Mouse (Mus musculus) MEL (cell line): Measurements from ENCODE around the gene Tvp23a. TPM values are rescaled to one million over a fixed set of nuclear protein-coding genes. Genes with fewer than 3 reads are reported as not detected.

Experiments used
- DNase-seq: peaks from one replicate; pipeline ENCODE4 v3.0.0; 2011; ENCODE audit warnings: low read depth, low spot score
- H3K27ac ChIP-seq: 2 replicates; pipeline ENCODE4 v1.5.1; 2012; ENCODE audit warnings: low read depth, mild to moderate bottlenecking, control low read depth, low read length, moderate library complexity; ENCODE audit not compliant: control insufficient read depth
- H3K27me3 ChIP-seq, 2 experiments: fragments of 150-350 bp in 1 of 2; sonication (generic) in 1 of 2; 2 replicates each; pipeline ENCODE4 v1.6.1; 2012; ENCODE audit warnings: low read length in 2 of 2, mild to moderate bottlenecking in 2 of 2, improper control_type of control experiment in 1 of 2, moderate library complexity in 1 of 2; ENCODE audit not compliant: insufficient read depth in 2 of 2, control insufficient read depth in 1 of 2
- H3K36me3 ChIP-seq, 2 experiments: 2 replicates each; pipeline ENCODE4 v1.6.1; 2012 to 2014; ENCODE audit warnings: low read length in 2 of 2, improper control_type of control experiment in 1 of 2, inconsistent platforms in 1 of 2, mild to moderate bottlenecking in 1 of 2; ENCODE audit not compliant: insufficient read depth in 2 of 2, control insufficient read depth in 1 of 2
- H3K4me1 ChIP-seq, 2 experiments: fragments of 150-350 bp in 1 of 2; sonication (generic) in 1 of 2; 2 replicates each; pipeline ENCODE4 v1.6.1; 2012; ENCODE audit warnings: low read length in 2 of 2, improper control_type of control experiment in 1 of 2, mild to moderate bottlenecking in 1 of 2; ENCODE audit not compliant: insufficient read depth in 2 of 2, control insufficient read depth in 1 of 2
- H3K4me3 ChIP-seq, 2 experiments: fragments of 150-350 bp in 1 of 2; sonication (generic) in 1 of 2; 2 replicates each; pipeline ENCODE4 v1.5.1; 2012; ENCODE audit warnings: low read depth in 2 of 2, low read length in 2 of 2, mild to moderate bottlenecking in 2 of 2, moderate library complexity in 2 of 2, control low read depth in 1 of 2, improper control_type of control experiment in 1 of 2; ENCODE audit not compliant: control insufficient read depth in 1 of 2, insufficient read depth in 1 of 2
- H3K79me2 ChIP-seq: 2 replicates; pipeline ENCODE4 v1.6.1; 2012; ENCODE audit warnings: mild to moderate bottlenecking, low read length, moderate library complexity; ENCODE audit not compliant: control insufficient read depth, poor library complexity, insufficient read depth
- H3K9ac ChIP-seq: 2 replicates; pipeline ENCODE4 v1.6.1; 2012; ENCODE audit warnings: low read depth, mild to moderate bottlenecking, control low read depth, low read length, moderate library complexity; ENCODE audit not compliant: control insufficient read depth, poor library complexity, severe bottlenecking
- H3K9me3 ChIP-seq: fragments of 150-350 bp; sonication (generic); replicated peaks from 2 replicates; pipeline ENCODE4 v1.6.1; 2012; ENCODE audit warnings: mild to moderate bottlenecking, low read length, improper control_type of control experiment, moderate library complexity; ENCODE audit not compliant: insufficient read depth
- BHLHE40 ChIP-seq: IDR thresholded peaks from 2 replicates; pipeline ENCODE4 v1.6.1; 2012; ENCODE audit warnings: low read depth, mild to moderate bottlenecking, inconsistent platforms, low read length, improper control_type of control experiment, borderline replicate concordance
- CHD1 ChIP-seq: IDR thresholded peaks from 2 replicates; pipeline ENCODE4 v1.6.1; 2012; ENCODE audit warnings: low read depth, mild to moderate bottlenecking, inconsistent platforms, low read length, improper control_type of control experiment
- CHD2 ChIP-seq: IDR thresholded peaks from 2 replicates; pipeline ENCODE4 v1.6.1; 2011; ENCODE audit warnings: low read length, improper control_type of control experiment
- E2F4 ChIP-seq: IDR thresholded peaks from 2 replicates; pipeline ENCODE4 v1.6.1; 2011; ENCODE audit warnings: low read depth, low read length, improper control_type of control experiment, borderline replicate concordance
- ETS1 ChIP-seq: IDR thresholded peaks from 2 replicates; pipeline ENCODE4 v1.6.1; 2012; ENCODE audit warnings: low read depth, mild to moderate bottlenecking, inconsistent platforms, low read length, improper control_type of control experiment, moderate library complexity
- GABPA ChIP-seq: IDR thresholded peaks from 2 replicates; pipeline ENCODE4 v1.6.1; 2012; ENCODE audit warnings: low read depth, mild to moderate bottlenecking, inconsistent platforms, low read length, improper control_type of control experiment, moderate library complexity
- GATA1 ChIP-seq: IDR thresholded peaks from 2 replicates; pipeline ENCODE4 v1.6.1; 2011; ENCODE audit warnings: low read depth, low read length, improper control_type of control experiment
- HCFC1 ChIP-seq: IDR thresholded peaks from 2 replicates; pipeline ENCODE4 v1.6.1; 2012; ENCODE audit warnings: low read depth, mild to moderate bottlenecking, inconsistent platforms, low read length, improper control_type of control experiment, moderate library complexity
- KAT2A ChIP-seq: conservative IDR thresholded peaks from 2 replicates; pipeline ENCODE4 v1.6.1; 2012; ENCODE audit warnings: low read depth, low read length, improper control_type of control experiment, inconsistent platforms
- MAX ChIP-seq: IDR thresholded peaks from 2 replicates; pipeline ENCODE4 v1.6.1; 2011; ENCODE audit warnings: low read length, improper control_type of control experiment
- MAZ ChIP-seq: IDR thresholded peaks from 2 replicates; pipeline ENCODE4 v1.6.1; 2012; ENCODE audit warnings: low read depth, mild to moderate bottlenecking, inconsistent platforms, low read length, improper control_type of control experiment
- MEF2A ChIP-seq: IDR thresholded peaks from 2 replicates; pipeline ENCODE4 v1.6.1; 2014; ENCODE audit warnings: low read depth, mild to moderate bottlenecking, inconsistent platforms, low read length, improper control_type of control experiment; ENCODE audit not compliant: poor library complexity, insufficient replicate concordance, severe bottlenecking; ENCODE audit errors: extremely low read depth
- MXI1 ChIP-seq: IDR thresholded peaks from 2 replicates; pipeline ENCODE4 v1.6.1; 2011; ENCODE audit warnings: mild to moderate bottlenecking, low read depth, low read length, improper control_type of control experiment
- MYB ChIP-seq: IDR thresholded peaks from 2 replicates; pipeline ENCODE4 v1.6.1; 2011; ENCODE audit warnings: mild to moderate bottlenecking, low read depth, low read length, improper control_type of control experiment
- MYC ChIP-seq: IDR thresholded peaks from 2 replicates; pipeline ENCODE4 v1.6.1; 2011; ENCODE audit warnings: low read depth, mild to moderate bottlenecking, low read length, improper control_type of control experiment, moderate library complexity
- NELFE ChIP-seq: IDR thresholded peaks from 2 replicates; pipeline ENCODE4 v1.6.1; 2011; ENCODE audit warnings: low read depth, low read length, improper control_type of control experiment
- NRF1 ChIP-seq: IDR thresholded peaks from 2 replicates; pipeline ENCODE4 v1.6.1; 2014; ENCODE audit warnings: low read depth, mild to moderate bottlenecking, inconsistent platforms, low read length, improper control_type of control experiment, moderate library complexity; ENCODE audit not compliant: poor library complexity, insufficient read depth, severe bottlenecking
- SIN3A ChIP-seq: IDR thresholded peaks from 2 replicates; pipeline ENCODE4 v1.6.1; 2012; ENCODE audit warnings: low read length, improper control_type of control experiment, inconsistent platforms
- TCF12 ChIP-seq: IDR thresholded peaks from 2 replicates; pipeline ENCODE4 v1.6.1; 2014; ENCODE audit warnings: low read depth, mild to moderate bottlenecking, inconsistent platforms, low read length, improper control_type of control experiment, moderate library complexity
- UBTF ChIP-seq: IDR thresholded peaks from 2 replicates; pipeline ENCODE4 v1.6.1; 2012; ENCODE audit warnings: low read depth, mild to moderate bottlenecking, inconsistent platforms, low read length, improper control_type of control experiment, moderate library complexity, borderline replicate concordance; ENCODE audit not compliant: insufficient read depth
- USF2 ChIP-seq, 2 experiments: IDR thresholded peaks; 2 replicates each; pipeline ENCODE4 v1.6.1; 2011 to 2012; ENCODE audit warnings: improper control_type of control experiment in 2 of 2, low read length in 2 of 2, borderline replicate concordance in 1 of 2, inconsistent platforms in 1 of 2, low read depth in 1 of 2, mild to moderate bottlenecking in 1 of 2; ENCODE audit not compliant: insufficient read depth in 1 of 2
- ZC3H11A ChIP-seq: IDR thresholded peaks from 2 replicates; pipeline ENCODE4 v1.6.1; 2012; ENCODE audit warnings: low read depth, mild to moderate bottlenecking, inconsistent platforms, low read length, improper control_type of control experiment
- ZKSCAN1 ChIP-seq: IDR thresholded peaks from 2 replicates; pipeline ENCODE4 v1.6.1; 2012; ENCODE audit warnings: low read depth, mild to moderate bottlenecking, inconsistent platforms, low read length, improper control_type of control experiment, moderate library complexity
- polyA plus RNA-seq, 2 experiments: library from polyadenylated mRNA; stranded (reverse) in 1 of 2; unstranded in 1 of 2; fragments of >175 nt in 1 of 2; fragments of >200 nt in 1 of 2; gene quantifications; 2 replicates each; pipeline versions ENCODE4 v1.2.1 to v1.2.4; 2012; ENCODE audit warnings: low replicate concordance in 2 of 2, low read depth in 1 of 2; ENCODE audit not compliant: insufficient read length in 2 of 2, insufficient read depth in 1 of 2, missing spikeins in 1 of 2
- total RNA-seq: library from RNA; depleted of rRNA; stranded (reverse); fragments of 300-350 nt; gene quantifications from 2 replicates; pipeline ENCODE4 v1.2.3, GENCODE M21; 2012

Gene Tvp23a
- total and polyA plus RNA-seq, 3 experiments, result 0.31 to 0.81 TPM; not detected in 1

- Histone ChIP-seq H3K27ac (no peak overlapping the region), H3K36me3 (no peaks in the 10 kb centered on the region), H3K79me2 (no peaks in the 10 kb centered on the region), H3K27me3 (peaks cover 0 to 2% of the 10 kb centered on the region in 2 experiments; a peak in 1 of 4 replicates), H3K4me1 (no peaks in the 10 kb centered on the region), H3K4me3 (no peak overlapping the region), H3K9ac (no peak overlapping the region), H3K9me3 (no peaks in the 10 kb centered on the region)
- no peak for DNase-seq
- TF ChIP-seq MAZ (no peak), USF2 (IDR thresholded peaks at IDR 0.05; ENCODE audit: borderline replicate concordance in 1 of 2, insufficient read depth in 1 of 2, low read depth in 1 of 2, low read length in 2 of 2) (no peak), NRF1 (no peak), NELFE (no peak), MEF2A (no peak), CHD1 (no peak), CHD2 (no peak), ZC3H11A (no peak), ZKSCAN1 (no peak), MYC (no peak), UBTF (no peak), BHLHE40 (no peak), E2F4 (no peak), HCFC1 (no peak)
These were observed 45.4 kb upstream of the Tvp23a start for GRCm38 (mm10) chr16:10492587-10492986.

GRCm38 (mm10) chr16:10491716-10492115 is 44.6 kb upstream of the Tvp23a start:
- Histone ChIP-seq H3K79me2 (no peaks in the 10 kb centered on the region), H3K36me3 (no peaks in the 10 kb centered on the region), H3K4me1 (no peaks in the 10 kb centered on the region), H3K9me3 (no peaks in the 10 kb centered on the region), H3K27ac (no peak overlapping the region), H3K27me3 (no peaks in the 10 kb centered on the region; a peak in 1 of 4 replicates), H3K9ac (no peak overlapping the region), H3K4me3 (no peak overlapping the region)
- TF ChIP-seq MXI1, result no peak
- TF ChIP-seq CHD2, result no peak
- TF ChIP-seq MYC, result no peak
- no peak for TF ChIP-seq KAT2A
- TF ChIP-seq TCF12, result no peak
- TF ChIP-seq MAZ, result no peak
- TF ChIP-seq ZC3H11A, result no peak
- TF ChIP-seq GATA1, result no peak
- no peak for TF ChIP-seq GABPA
- no peak for TF ChIP-seq MAX
- TF ChIP-seq ETS1, result no peak
- TF ChIP-seq CHD1, result no peak
- no peak for TF ChIP-seq SIN3A
- TF ChIP-seq HCFC1, result no peak
- TF ChIP-seq MYB, result no peak
- no peak for DNase-seq
